Mouse (Mus musculus) v-Abl transformed pro-B cells (cell line): ENCODE data around the gene Lrrc8a.

Experiments used
- in situ Hi-C, 2 experiments: fragments of 400-800 bp; cut with MboI; formaldehyde crosslinking; loops; one replicate each; pipeline ENCODE4 v1.15.1; 2025; ENCODE audit not compliant: unreplicated experiment in 2 of 2

Lrrc8a gene

DNA sequence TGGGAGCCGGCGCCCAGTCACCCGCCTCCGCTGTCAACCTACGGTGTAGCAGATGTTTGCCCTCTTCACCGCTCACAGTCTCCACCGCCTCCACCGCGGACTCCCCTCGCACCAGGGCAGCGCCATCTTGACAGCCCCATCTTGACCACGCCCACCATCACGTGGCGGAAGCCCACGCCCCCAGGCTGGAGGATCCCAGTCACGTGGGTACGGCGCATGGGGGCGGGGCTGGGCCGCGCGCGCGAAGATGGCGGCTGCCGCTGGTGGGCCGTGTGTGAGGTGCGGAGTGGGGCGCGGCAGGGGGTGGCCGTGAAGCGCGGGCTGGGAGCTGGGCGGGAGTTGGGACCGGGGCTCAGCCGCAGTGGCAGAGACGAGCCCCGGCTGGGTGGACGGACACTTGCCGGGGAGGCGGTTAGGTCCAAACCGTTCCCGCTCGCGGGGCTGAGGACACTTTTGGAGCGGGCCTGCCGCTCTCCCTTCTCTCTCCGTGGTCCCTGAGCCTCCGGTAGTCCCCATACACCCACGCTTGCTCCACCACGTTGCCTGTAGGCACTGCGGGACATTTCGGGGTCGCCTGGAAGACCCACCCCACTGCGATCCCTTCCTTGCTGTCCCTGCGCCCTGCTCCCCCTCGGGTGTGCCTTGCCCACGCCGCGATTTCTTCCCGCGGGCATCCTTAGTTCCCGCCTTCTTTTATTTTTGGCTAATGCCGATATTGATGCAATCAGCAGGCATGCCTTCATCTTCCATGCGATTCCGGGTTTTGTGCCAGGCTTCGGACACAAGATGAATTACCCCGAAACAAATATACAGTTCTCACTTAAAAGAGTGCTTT is 48.9 kb downstream of the Lrrc8a start, which contains the start of the genes Dolk and Nup188:
Gene Dolk, minus strand, starts transcription at position 143 of the 835 bp plus-strand sequence.
Gene Nup188, plus strand, starts transcription at position 206 of the 835 bp plus-strand sequence.
- in situ Hi-C loops, result no loop called here

- in situ Hi-C loops, result no loop called here
Measured at GRCm38 (mm10) chr2:30287027-30287373, 49.5 kb downstream of the Lrrc8a start.

GRCm38 (mm10) chr2:30299525-30299924 is 62.0 kb downstream of the Lrrc8a start:
- in situ Hi-C loops, result no loop called here

DNA sequence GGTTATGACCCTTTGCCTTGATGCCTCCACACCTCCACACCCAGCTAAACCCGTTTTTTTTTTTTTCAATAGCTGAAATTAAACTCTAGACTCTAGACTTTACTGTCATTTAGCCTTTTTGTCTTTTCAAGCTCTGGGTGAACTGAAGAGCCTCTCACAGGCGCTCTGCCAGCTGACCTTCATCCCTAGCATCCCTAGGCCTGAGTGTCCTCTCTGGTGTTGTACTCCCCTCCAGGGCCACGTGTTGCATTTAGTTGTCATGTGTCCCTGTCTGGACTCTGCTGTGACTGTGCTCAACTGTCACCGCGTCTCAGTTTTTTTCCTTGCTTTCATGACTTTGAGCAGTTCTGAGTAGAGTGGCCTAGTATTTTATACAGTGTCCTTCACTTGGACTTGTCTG is 62.5 kb downstream of the Lrrc8a start:
- in situ Hi-C loops, result loop anchor here in 1 of 2 experiments (25.0 kb wide), 1 partner anchor 1138 kb away; no protein-coding TSS in a partner anchor

DNA sequence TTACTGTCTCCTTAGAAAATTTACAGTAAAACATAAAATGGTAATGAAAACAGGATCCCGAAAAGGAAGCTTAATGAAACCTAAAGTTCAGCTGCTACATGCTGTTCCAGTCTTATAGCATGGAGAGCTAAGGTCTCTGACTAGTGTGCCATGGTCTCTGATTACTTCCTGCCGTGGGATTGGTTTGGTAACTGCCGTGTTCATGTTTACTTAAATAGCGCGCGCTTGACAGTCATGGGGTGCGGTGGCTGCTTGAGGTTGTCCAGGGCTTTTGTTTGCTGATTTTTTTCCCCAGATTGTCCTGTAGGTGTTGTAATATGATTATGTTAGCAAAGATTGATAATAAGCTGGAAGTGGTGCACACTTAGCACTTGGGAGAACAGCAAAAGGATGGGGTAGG is 68.6 kb downstream of the Lrrc8a start:
- in situ Hi-C loops, result loop anchor here in 1 of 2 experiments (25.0 kb wide), 1 partner anchor 1144 kb away; no protein-coding TSS in a partner anchor

DNA sequence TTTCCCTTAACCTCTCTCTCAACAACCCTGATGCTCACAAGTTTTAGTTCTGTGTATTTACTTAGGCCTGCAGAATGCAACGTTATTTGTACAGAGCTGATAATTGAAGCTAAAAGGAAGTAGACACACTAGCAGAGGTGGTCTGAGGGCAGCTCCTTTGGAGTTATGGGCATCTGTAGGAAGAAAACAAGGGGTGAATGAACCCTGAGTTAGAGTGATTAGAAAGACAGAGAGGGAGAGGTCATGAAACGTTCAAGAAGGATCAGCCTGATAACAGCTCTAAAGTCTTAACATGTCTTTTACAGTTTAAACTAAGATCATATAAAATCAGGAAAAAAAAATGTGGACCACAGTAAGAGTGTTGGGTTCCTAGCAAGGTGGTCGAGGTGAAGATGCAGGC is 71.8 kb downstream of the Lrrc8a start:
- in situ Hi-C loops, result loop anchor here in 1 of 2 experiments (25.0 kb wide), 1 partner anchor 1147 kb away; no protein-coding TSS in a partner anchor

GRCm38 (mm10) chr2:30311481-30311880 is 74.0 kb downstream of the Lrrc8a start:
- in situ Hi-C loops, result loop anchor here in 1 of 2 experiments (25.0 kb wide), 1 partner anchor 1149 kb away; no protein-coding TSS in a partner anchor
